Mouse (Mus musculus) neural tube, embryonic 12.5 days (tissue): ENCODE data around the gene Dcaf8. TPM values are rescaled to one million over a fixed set of nuclear protein-coding genes. Genes with fewer than 3 reads are reported as not detected.
A peak's percentile ranks its signal among the peaks of the same experiment; 100 is the strongest.

Source experiments
- ATAC-seq: fragments of 200-750 bp; cut with Nextera tagmentation; 2 replicates; pipeline ENCODE4 v1.8.0; 2017; ENCODE audit warnings: low read depth, mild to moderate bottlenecking, moderate TSS enrichment, moderate library complexity; ENCODE audit not compliant: low FRiP score
- H3K27ac ChIP-seq: fragments of 300-500 bp; sonication (generic); 2 replicates; pipeline ENCODE4 v1.5.1; 2016
- H3K27me3 ChIP-seq: fragments of 300-500 bp; sonication (generic); replicated peaks from 2 replicates; pipeline ENCODE4 v1.6.1; 2016; ENCODE audit warnings: mild to moderate bottlenecking
- H3K36me3 ChIP-seq: fragments of 300-500 bp; sonication (generic); 2 replicates; pipeline ENCODE4 v1.6.1; 2016; ENCODE audit warnings: mild to moderate bottlenecking
- H3K4me1 ChIP-seq: fragments of 300-500 bp; sonication (generic); 2 replicates; pipeline ENCODE4 v1.6.1; 2016
- H3K4me2 ChIP-seq: fragments of 300-500 bp; sonication (generic); replicated peaks from 2 replicates; pipeline ENCODE4 v1.6.1; 2016; ENCODE audit warnings: mild to moderate bottlenecking
- H3K4me3 ChIP-seq: fragments of 300-500 bp; sonication (generic); 2 replicates; pipeline ENCODE4 v1.5.1; 2016
- H3K9ac ChIP-seq: fragments of 300-500 bp; sonication (generic); 2 replicates; pipeline ENCODE4 v1.6.1; 2016; ENCODE audit warnings: mild to moderate bottlenecking
- H3K9me3 ChIP-seq: fragments of 300-500 bp; sonication (generic); 2 replicates; pipeline ENCODE4 v1.6.1; 2016; ENCODE audit warnings: mild to moderate bottlenecking
- WGBS: fragments of 180-500 bp; shearing (Covaris S2); methylation state at CpG from one replicate; pipeline ENCODE4 v1.1.7; 2016; 5-methylcytosine and 5-hydroxymethylcytosine counted together
- polyA plus RNA-seq: library from polyadenylated mRNA; unstranded; fragments of >200 nt; fragmentation: Nextera tagmentation; extraction: Ambion mirVana; gene quantifications from 2 replicates; pipeline ENCODE4 v1.2.1, GENCODE M21; 2016

Dcaf8 gene
- polyA plus RNA-seq, 1 experiment from 2014 or later, result 127 TPM

- H3K9me3 ChIP-seq, result no peaks in the 10 kb centered on the region
- H3K4me2 ChIP-seq, result no peak overlapping the region
- H3K36me3 ChIP-seq, result peaks cover 37% of the 10 kb centered on the region
- ATAC-seq, result no peak
- no peak overlapping the region for H3K27ac ChIP-seq
- no peaks in the 10 kb centered on the region for H3K27me3 ChIP-seq
- WGBS, result 73% methylated on average over 4 of the region's 4 CpGs
- H3K4me1 ChIP-seq, result no peaks in the 10 kb centered on the region
- no peak overlapping the region for H3K4me3 ChIP-seq
- no peak overlapping the region for H3K9ac ChIP-seq
Observed at GRCm38 (mm10) chr1:172180881-172181280, 33.0 kb downstream of the Dcaf8 start.

GRCm38 (mm10) chr1:172181777-172182176 is 33.9 kb downstream of the Dcaf8 start:
- no peak for ATAC-seq
- Histone ChIP-seq H3K27ac (no peak overlapping the region), H3K9ac (no peak overlapping the region), H3K36me3 (peaks cover 42% of the 10 kb centered on the region), H3K4me2 (no peak overlapping the region), H3K9me3 (no peaks in the 10 kb centered on the region), H3K27me3 (no peaks in the 10 kb centered on the region), H3K4me3 (no peak overlapping the region), H3K4me1 (no peaks in the 10 kb centered on the region)
- WGBS, result 95% methylated on average over 3 of the region's 3 CpGs

DNA sequence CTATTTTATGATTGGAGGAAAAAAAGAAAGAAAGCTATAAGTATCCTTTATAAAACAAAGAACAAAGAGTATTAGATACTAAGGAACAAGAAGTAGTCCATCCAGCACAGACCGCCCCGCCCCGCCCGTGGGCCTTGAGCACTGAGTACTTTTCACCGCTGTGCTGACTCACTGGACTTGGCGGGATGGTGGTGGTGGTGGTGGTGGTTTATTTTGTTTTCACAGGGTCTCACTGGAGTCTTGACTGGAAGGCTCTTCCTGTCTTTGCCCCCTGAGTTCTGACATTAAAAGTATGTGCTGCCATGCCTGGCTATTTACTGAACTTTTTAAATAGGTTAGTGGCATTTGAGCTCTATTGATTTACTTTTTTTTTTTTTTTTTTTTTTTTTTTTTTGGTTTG is 35.2 kb downstream of the Dcaf8 start:
- peaks cover 47% of the 10 kb centered on the region for H3K36me3 ChIP-seq
- no peaks in the 10 kb centered on the region for H3K27me3 ChIP-seq
- WGBS, result 96% methylated on average over 6 of the region's 6 CpGs
- no peak overlapping the region for H3K9ac ChIP-seq
- no peak for ATAC-seq
- H3K4me2 ChIP-seq, result no peak overlapping the region
- no peaks in the 10 kb centered on the region for H3K9me3 ChIP-seq
- no peak overlapping the region for H3K4me3 ChIP-seq
- H3K27ac ChIP-seq, result no peak overlapping the region
- H3K4me1 ChIP-seq, result no peaks in the 10 kb centered on the region

DNA sequence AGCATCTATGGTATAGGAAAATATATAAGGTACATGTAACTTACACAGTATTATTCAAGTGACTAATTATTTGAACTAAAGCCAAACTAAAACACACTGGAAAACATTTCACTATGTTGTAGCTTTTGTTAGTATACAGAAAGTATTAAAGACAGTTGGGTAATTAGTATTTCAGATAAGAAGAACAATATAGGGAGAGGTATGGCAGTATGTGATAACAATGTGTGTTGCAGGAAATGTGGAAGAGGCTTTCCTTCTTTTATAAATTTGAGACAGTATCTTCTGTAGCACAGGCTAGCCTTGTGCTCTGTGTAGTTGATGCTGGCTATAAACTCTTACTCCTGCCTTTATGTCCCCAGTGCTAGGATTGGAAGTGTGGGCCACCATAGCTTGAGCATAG is 36.0 kb downstream of the Dcaf8 start:
- Histone ChIP-seq H3K27ac (no peak overlapping the region), H3K9me3 (no peaks in the 10 kb centered on the region), H3K27me3 (no peaks in the 10 kb centered on the region), H3K4me3 (no peak overlapping the region), H3K4me1 (no peaks in the 10 kb centered on the region), H3K4me2 (no peak overlapping the region), H3K36me3 (peaks cover 43% of the 10 kb centered on the region), H3K9ac (no peak overlapping the region)
- ATAC-seq, result no peak

- Histone ChIP-seq H3K4me1 (no peaks in the 10 kb centered on the region), H3K9ac (no peak overlapping the region), H3K4me2 (no peak overlapping the region), H3K27me3 (no peaks in the 10 kb centered on the region), H3K9me3 (no peaks in the 10 kb centered on the region), H3K4me3 (no peak overlapping the region), H3K27ac (no peak overlapping the region), H3K36me3 (peaks cover 62% of the 10 kb centered on the region)
- ATAC-seq, result 0 out of 2 replicates have a peak, but pooled peaks have one; percentile 13
- WGBS, result 94% methylated on average over 10 of the region's 10 CpGs
Observed at GRCm38 (mm10) chr1:172186401-172187289, 38.8 kb downstream of the Dcaf8 start.

- ATAC-seq, result peak; percentile 41; the same call in 1 of the 2 replicates
- Histone ChIP-seq H3K4me3 (no peak overlapping the region), H3K9ac (no peak overlapping the region), H3K9me3 (no peaks in the 10 kb centered on the region), H3K27me3 (no peaks in the 10 kb centered on the region), H3K36me3 (peaks cover 70% of the 10 kb centered on the region), H3K4me1 (no peaks in the 10 kb centered on the region), H3K27ac (no peak overlapping the region), H3K4me2 (no peak overlapping the region)
- WGBS, result 77% methylated on average over 4 of the region's 4 CpGs
Observed at GRCm38 (mm10) chr1:172188891-172189290, 41.0 kb downstream of the Dcaf8 start.

DNA sequence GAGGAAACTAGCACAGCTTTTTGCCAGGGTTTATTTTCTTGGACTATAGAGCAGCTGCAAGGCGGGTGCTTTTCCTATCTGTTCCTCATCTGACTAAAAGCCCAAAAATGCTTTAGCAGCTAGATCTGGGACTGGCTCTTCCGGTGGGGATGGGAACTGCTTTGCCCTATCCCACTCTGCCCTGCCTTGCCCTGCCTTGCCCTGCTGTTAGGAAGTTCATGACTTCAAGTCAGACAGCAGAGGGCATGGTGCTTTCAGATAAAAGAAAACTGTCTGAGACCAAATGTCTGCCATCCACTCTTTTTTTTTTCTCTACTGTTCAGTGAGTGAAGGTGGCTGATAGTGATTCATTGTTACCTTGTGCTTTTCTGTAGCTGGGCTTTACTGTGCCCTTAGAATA is 43.7 kb downstream of the Dcaf8 start:
- H3K27ac ChIP-seq, result no peak overlapping the region
- no peaks in the 10 kb centered on the region for H3K27me3 ChIP-seq
- peaks cover 83% of the 10 kb centered on the region for H3K36me3 ChIP-seq
- WGBS, result 91% methylated on average over 2 of the region's 2 CpGs
- no peak for ATAC-seq
- H3K4me2 ChIP-seq, result no peak overlapping the region
- no peaks in the 10 kb centered on the region for H3K9me3 ChIP-seq
- no peak overlapping the region for H3K4me3 ChIP-seq
- no peaks in the 10 kb centered on the region for H3K4me1 ChIP-seq
- H3K9ac ChIP-seq, result no peak overlapping the region

DNA sequence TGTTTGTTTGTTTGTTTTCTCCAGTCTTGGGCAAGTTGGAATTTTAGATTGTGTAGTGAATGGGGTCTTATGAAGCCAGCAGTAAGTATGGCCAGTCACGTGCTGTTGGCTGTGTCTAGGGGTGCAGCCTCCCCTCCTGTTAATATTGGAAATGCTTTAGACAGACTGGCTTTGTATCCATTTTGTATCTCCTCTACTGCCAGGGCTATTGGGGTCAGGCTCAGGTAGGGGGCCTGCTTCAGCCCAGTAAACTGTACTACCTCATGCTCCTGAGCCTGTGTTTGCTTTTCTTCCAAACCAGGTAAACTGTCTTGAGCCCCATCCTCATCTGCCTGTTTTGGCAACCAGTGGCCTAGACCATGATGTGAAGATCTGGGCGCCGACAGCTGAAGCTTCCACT is 44.3 kb downstream of the Dcaf8 start:
- Histone ChIP-seq H3K4me3 (no peak overlapping the region), H3K27me3 (no peaks in the 10 kb centered on the region), H3K27ac (no peak overlapping the region), H3K4me1 (no peaks in the 10 kb centered on the region), H3K36me3 (peaks cover 83% of the 10 kb centered on the region), H3K4me2 (no peak overlapping the region), H3K9me3 (no peaks in the 10 kb centered on the region), H3K9ac (no peak overlapping the region)
- WGBS, result 92% methylated on average over 3 of the region's 3 CpGs
- ATAC-seq, result no peak

DNA sequence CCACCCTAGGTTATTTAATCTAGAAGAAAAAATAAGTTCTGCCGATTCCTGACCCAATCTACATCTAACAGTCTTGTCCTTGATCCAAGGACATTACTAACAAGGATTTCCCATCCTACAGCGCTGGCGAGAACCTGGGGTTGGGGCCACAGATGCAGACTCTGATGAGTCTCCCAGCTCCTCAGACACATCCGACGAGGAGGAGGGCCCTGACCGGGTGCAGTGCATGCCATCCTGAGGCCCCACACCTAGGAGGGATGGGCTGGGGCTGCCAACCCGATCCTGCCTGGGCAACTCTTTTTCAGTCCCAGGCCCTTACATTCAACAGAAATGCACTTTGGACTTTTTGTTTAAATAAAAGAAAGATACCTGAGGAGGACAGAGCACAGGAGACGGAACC is 46.6 kb downstream of the Dcaf8 start:
- ATAC-seq, result no peak

DNA sequence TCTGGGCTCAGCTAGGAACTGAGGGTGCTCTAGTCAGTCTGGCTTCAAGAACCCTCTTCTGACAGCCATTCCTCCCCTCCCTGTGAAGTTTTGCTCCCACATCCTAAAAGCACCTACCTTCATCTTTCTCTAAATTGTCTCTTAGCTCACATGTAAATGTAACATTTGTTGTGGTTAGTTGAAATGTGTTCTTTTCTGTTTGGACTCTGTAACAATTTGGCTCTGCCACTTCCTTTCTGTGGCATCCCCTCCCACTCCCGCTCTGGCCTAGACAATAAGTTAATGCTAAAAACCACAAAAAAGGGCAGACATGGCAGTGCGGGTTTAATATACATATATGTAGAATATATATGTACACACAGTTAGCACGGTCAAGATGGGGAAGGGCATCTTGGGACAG is 49.3 kb downstream of the Dcaf8 start:
- Histone ChIP-seq H3K9ac (no peak overlapping the region), H3K27ac (no peak overlapping the region), H3K4me2 (no peak overlapping the region), H3K27me3 (no peaks in the 10 kb centered on the region), H3K9me3 (no peaks in the 10 kb centered on the region), H3K4me3 (no peak overlapping the region), H3K4me1 (peaks cover 26% of the 10 kb centered on the region), H3K36me3 (peaks cover 75% of the 10 kb centered on the region)
- ATAC-seq, result no peak
- WGBS, result 92% methylated on average over 3 of the region's 3 CpGs

More for the DNA sequence above, 46.6 kb downstream of the Dcaf8 start:
- 87% methylated on average over 8 of the region's 8 CpGs for WGBS
- Histone ChIP-seq H3K36me3 (peaks cover 90% of the 10 kb centered on the region), H3K9ac (no peak overlapping the region), H3K9me3 (no peaks in the 10 kb centered on the region), H3K27ac (no peak overlapping the region), H3K27me3 (no peaks in the 10 kb centered on the region), H3K4me2 (no peak overlapping the region), H3K4me1 (no peaks in the 10 kb centered on the region), H3K4me3 (no peak overlapping the region)

DNA sequence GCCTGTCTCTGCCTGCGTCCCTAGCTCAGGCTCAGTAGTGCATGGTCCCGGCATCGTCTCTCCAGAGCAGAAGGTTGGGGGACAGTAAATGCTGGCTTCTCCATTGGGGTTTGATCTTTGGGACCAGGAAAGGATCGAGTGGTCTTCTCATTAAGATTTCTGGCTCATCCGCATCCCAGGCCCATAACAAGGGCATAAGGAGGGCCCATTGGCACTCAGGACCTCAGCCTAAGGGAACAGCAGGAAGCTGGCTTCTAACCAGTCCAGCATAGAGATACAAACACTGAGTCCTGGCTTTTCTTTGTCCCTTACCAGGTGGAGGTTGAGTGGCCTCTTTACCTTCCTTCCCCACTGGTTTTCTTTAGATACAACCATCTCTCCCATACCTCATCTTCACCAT is 50.0 kb downstream of the Dcaf8 start:
- Histone ChIP-seq H3K9me3 (no peaks in the 10 kb centered on the region), H3K27ac (no peak overlapping the region)
- WGBS, result 85% methylated on average over 5 of the region's 5 CpGs

GRCm38 (mm10) chr1:172198316-172198715 is 50.4 kb downstream of the Dcaf8 start:
- Histone ChIP-seq H3K36me3 (peaks cover 68% of the 10 kb centered on the region), H3K4me2 (no peak overlapping the region), H3K4me3 (no peak overlapping the region), H3K27ac (no peak overlapping the region), H3K27me3 (no peaks in the 10 kb centered on the region), H3K9ac (no peak overlapping the region), H3K9me3 (no peaks in the 10 kb centered on the region), H3K4me1 (peaks cover 37% of the 10 kb centered on the region)
- 94% methylated on average over 8 of the region's 8 CpGs for WGBS
- no peak for ATAC-seq

More for the DNA sequence above, 50.0 kb downstream of the Dcaf8 start:
- Histone ChIP-seq H3K4me2 (no peak overlapping the region), H3K9ac (no peak overlapping the region), H3K4me3 (no peak overlapping the region), H3K36me3 (peaks cover 68% of the 10 kb centered on the region), H3K27me3 (no peaks in the 10 kb centered on the region), H3K4me1 (peaks cover 33% of the 10 kb centered on the region)
- ATAC-seq, result no peak

- Histone ChIP-seq H3K27me3 (no peaks in the 10 kb centered on the region), H3K4me2 (no peak overlapping the region), H3K4me3 (no peak overlapping the region), H3K4me1 (peaks cover 44% of the 10 kb centered on the region), H3K27ac (no peak overlapping the region), H3K9me3 (no peaks in the 10 kb centered on the region), H3K9ac (no peak overlapping the region), H3K36me3 (peaks cover 62% of the 10 kb centered on the region)
- WGBS, result 94% methylated on average over 4 of the region's 4 CpGs
- no peak for ATAC-seq
Observed at GRCm38 (mm10) chr1:172198996-172199395, 51.1 kb downstream of the Dcaf8 start.
